18 mouse cellular contexts compared by ENCODE assay signal in genomic region chr5:150219457-150219856, GRCm38 (mm10).
"Had no signal": no experiment of that assay in that cellular context is flagged by ENCODE, and none has a peak within 500 bp of the region (broad histone marks: within the 10 kb centered on the region; RNA-seq: fewer than 3 reads in every experiment).

No protein-coding gene starts in this region.

- H3K27ac ChIP-seq: midbrain, embryonic 10.5 days; midbrain, embryonic 12.5 days; neural tube, embryonic 13.5 days; neural tube, embryonic 15.5 days had no signal

- H3K4me1 ChIP-seq: midbrain, embryonic 10.5 days; midbrain, embryonic 12.5 days; neural tube, embryonic 13.5 days; neural tube, embryonic 15.5 days had no signal

- DNase-seq: lung, adult 18-20 months; lung, embryonic 14.5 days; lung, postnatal 10 days; lung, postnatal 4 days; midbrain, embryonic 14.5 days; retina, postnatal 1 day; right cerebral cortex, adult 18-20 months; right cerebral cortex, postnatal 25 days; right cerebral cortex, postnatal 4 days; spleen, adult 18-20 months; thymus, adult 18-20 months; thymus, postnatal 14 days; thymus, postnatal 36 days had no signal

- H3K4me3 ChIP-seq: midbrain, embryonic 10.5 days; midbrain, embryonic 12.5 days; myocyte; neural tube, embryonic 13.5 days; neural tube, embryonic 15.5 days had no signal
